Mouse (Mus musculus): ENCODE data around the gene Gm20532. TPM values are rescaled to one million over a fixed set of nuclear protein-coding genes. Genes with fewer than 3 reads are reported as not detected.

The Gm20532 gene
- total RNA-seq, 2 experiments from 2014 or later: not detected

GRCm38 (mm10) chr2:26639838-26640830, 53.7 kb downstream of the Gm20532 start:
- DNase-seq (ENCODE audit: low spot score in 2 of 2): peak; percentile 98 to 99

- DNase-seq (ENCODE audit: low spot score in 2 of 2): no peak
These were observed 54.7 kb downstream of the Gm20532 start for GRCm38 (mm10) chr2:26641006-26641647.

GRCm38 (mm10) chr2:26643942-26644341, 57.5 kb downstream of the Gm20532 start:
- DNase-seq (ENCODE audit: low spot score in 2 of 2): no peak

GRCm38 (mm10) chr2:26646643-26647293, 60.3 kb downstream of the Gm20532 start:
- DNase-seq (ENCODE audit: low spot score in 2 of 2): peak; percentile 56 to 64

- no peak for DNase-seq (ENCODE audit: low spot score in 2 of 2)
These were observed 68.2 kb downstream of the Gm20532 start for GRCm38 (mm10) chr2:26654687-26655086.

- no peak for DNase-seq (ENCODE audit: low spot score in 2 of 2)
These were observed 71.0 kb downstream of the Gm20532 start for GRCm38 (mm10) chr2:26657426-26657825.

- peak in 1 of 2 experiments; percentile 7 for DNase-seq (ENCODE audit: low spot score in 2 of 2)
These were observed 74.8 kb downstream of the Gm20532 start for GRCm38 (mm10) chr2:26661143-26661752.

GRCm38 (mm10) chr2:26661768-26662508, 75.5 kb downstream of the Gm20532 start:
- peak in 1 of 2 experiments; percentile 6 for DNase-seq (ENCODE audit: low spot score in 2 of 2)

GRCm38 (mm10) chr2:26662509-26662882, 76.1 kb downstream of the Gm20532 start:
- peak in 1 of 2 experiments; percentile 5 for DNase-seq (ENCODE audit: low spot score in 2 of 2)

GRCm38 (mm10) chr2:26663112-26663511, 76.7 kb downstream of the Gm20532 start:
- DNase-seq (ENCODE audit: low spot score in 2 of 2): peak in 1 of 2 experiments; percentile 2

GRCm38 (mm10) chr2:26663551-26663950, 77.1 kb downstream of the Gm20532 start:
- peak in 1 of 2 experiments; percentile 56 for DNase-seq (ENCODE audit: low spot score in 2 of 2)

GRCm38 (mm10) chr2:26668746-26669145, 82.3 kb downstream of the Gm20532 start:
- no peak for DNase-seq (ENCODE audit: low spot score in 2 of 2)

GRCm38 (mm10) chr2:26671182-26671581, 84.7 kb downstream of the Gm20532 start, which contains the start of gene Lcn4:
TSS of gene Lcn4 (minus strand) at chr2:26671282.
- no peak for DNase-seq (ENCODE audit: low spot score in 2 of 2)

Small RNA genes lying within 50 kb of the gene (microRNA-seq; reads per million reads assigned to microRNA genes)
- gene Mir126a: 0.63 reads per million
- gene Mir126b: not detected

Other genes with a start within 250 kb of the Gm20532 start
- 10 to 100 TPM; 18.5 to 21.0 TPM for gene Dnlz, start 234.5 kb upstream of the Gm20532 start, total RNA-seq (2021)
- 1 to 10 TPM; 1.6 to 1.8 TPM for gene Card9, start 225.7 kb upstream of the Gm20532 start, total RNA-seq (2021)
- 10 to 100 TPM; 20.6 to 22.2 TPM for gene Snapc4, start 206.0 kb upstream of the Gm20532 start, total RNA-seq (2021)
- 10 to 100 TPM; 42.7 to 50.2 TPM for gene Entr1, start 197.3 kb upstream of the Gm20532 start, total RNA-seq (2021)
- 100 to 1,000 TPM; 123 to 124 TPM for gene Pmpca, start 197.3 kb upstream of the Gm20532 start, total RNA-seq (2021)
- gene Inpp5e, start 177.4 kb upstream of the Gm20532 start, total RNA-seq (2021): 10 to 100 TPM; 12.5 to 13.2 TPM
- 10 to 100 TPM; 40.9 to 45.4 TPM for gene Sec16a, start 141.4 kb upstream of the Gm20532 start, total RNA-seq (2021)
- 10 to 100 TPM; 48.4 to 52.9 TPM for gene Notch1, start 70.0 kb upstream of the Gm20532 start, total RNA-seq (2021)
- 100 to 1,000 TPM; 132 to 141 TPM for gene Egfl7, start 6.6 kb upstream of the Gm20532 start, total RNA-seq (2021)
- gene Agpat2, start 17.8 kb downstream of the Gm20532 start, total RNA-seq (2021): 10 to 100 TPM; 12.1 to 19.0 TPM
- gene Fam69b, start 41.8 kb downstream of the Gm20532 start, total RNA-seq (2021): 1 to 10 TPM; 2.6 to 4.0 TPM
- gene Lcn4, start 84.6 kb downstream of the Gm20532 start, total RNA-seq (2021): not detected